7 mouse cellular contexts compared by ENCODE assay signal in genomic region chr9:107769445-107770000, GRCm38 (mm10). TPM values are rescaled to one million over a fixed set of nuclear protein-coding genes. Genes with fewer than 3 reads are reported as not detected.
DNase-seq lines count a peak whose midpoint lies in the region; ATAC-seq and TF ChIP-seq lines count a peak whose summit lies in the region.

No protein-coding gene starts in this region.

- no peak for TF ChIP-seq CTCF in testis, adult 2 months (IDR thresholded peaks at IDR 0.05; ENCODE audit: control insufficient read depth, insufficient read depth, insufficient replicate concordance, low read depth, low read length)
- TF ChIP-seq CTCF in embryonic fibroblast, embryonic 13.5 days (IDR thresholded peaks at IDR 0.05; ENCODE audit: borderline replicate concordance, insufficient read depth, low read length): no peak

- DNase-seq in testis, postnatal 14 days (ENCODE audit: low spot score): no peak
- no peak for DNase-seq in limb, embryonic 14.5 days (ENCODE audit: low spot score)
- no peak for DNase-seq in frontal cortex, postnatal 14 days (ENCODE audit: low spot score in 2 of 2)
- no peak for DNase-seq in left cerebral cortex, postnatal 10 days (ENCODE audit: extremely low spot score in 1 of 2, low spot score in 2 of 2)

- peaks cover 10% of the 10 kb centered on the region for H3K36me3 ChIP-seq in testis, adult 2 months (ENCODE audit: control insufficient read depth, insufficient read depth, low read length)
- peaks cover 63% of the 10 kb centered on the region for H3K36me3 ChIP-seq in limb, embryonic 14.5 days (ENCODE audit: control insufficient read depth, insufficient read depth, low read length)

- H3K9ac ChIP-seq in limb, embryonic 14.5 days (ENCODE audit: low read depth, low read length, severe bottlenecking): peak overlapping the region; percentile 100

- peak overlapping the region; percentile 62 for H3K4me3 ChIP-seq in testis, adult 2 months (ENCODE audit: control insufficient read depth, low read depth, low read length)
- peak overlapping the region; percentile 88 for H3K4me3 ChIP-seq in embryonic fibroblast, embryonic 13.5 days (ENCODE audit: insufficient read depth, low read length)
- H3K4me3 ChIP-seq in limb, embryonic 14.5 days (replicated peaks; ENCODE audit: low read length): peak overlapping the region; percentile 85

- H3K27me3 ChIP-seq in testis, adult 2 months (ENCODE audit: control insufficient read depth, insufficient read depth, low read length): no peaks in the 10 kb centered on the region
- no peaks in the 10 kb centered on the region for H3K27me3 ChIP-seq in limb, embryonic 14.5 days (ENCODE audit: control insufficient read depth, insufficient read depth, low read length)

- ATAC-seq in limb, embryonic 14.5 days (ENCODE audit: low FRiP score, low read depth): no peak
- ATAC-seq in frontal cortex, adult (ENCODE audit: low TSS enrichment): no peak

- H3K27ac ChIP-seq in testis, adult 2 months (ENCODE audit: control insufficient read depth, insufficient read depth, low read depth, low read length): 0 out of 2 replicates have a peak overlapping the region, but pooled peaks have one; percentile 8
- no peak overlapping the region for H3K27ac ChIP-seq in embryonic fibroblast, embryonic 13.5 days (ENCODE audit: insufficient read depth, low read length)
- H3K27ac ChIP-seq in limb, embryonic 14.5 days (replicated peaks; ENCODE audit: low read depth, low read length): no peak overlapping the region

- H3K9me3 ChIP-seq in limb, embryonic 14.5 days (ENCODE audit: control insufficient read depth, low read length): no peaks in the 10 kb centered on the region

- no peak for TF ChIP-seq POLR2A in testis, adult 2 months (IDR thresholded peaks at IDR 0.05; ENCODE audit: control insufficient read depth, low read depth, low read length)
- TF ChIP-seq POLR2A in embryonic fibroblast, embryonic 13.5 days (IDR thresholded peaks at IDR 0.05; ENCODE audit: low read depth, low read length): no peak
- TF ChIP-seq POLR2A in limb, embryonic 14.5 days (IDR thresholded peaks at IDR 0.05; ENCODE audit: borderline replicate concordance, extremely low read depth, insufficient read depth, insufficient read length): no peak

- intact Hi-C loops in left cerebral cortex, postnatal 10 days (cut with DNase I): no loop called here

- peak overlapping the region; percentile 60 for H3K4me2 ChIP-seq in limb, embryonic 14.5 days (replicated peaks; ENCODE audit: low read depth, low read length, severe bottlenecking)

- 26% methylated on average over 4 of the region's 4 CpGs for WGBS in limb, embryonic 14.5 days

- H3K4me1 ChIP-seq in testis, adult 2 months (ENCODE audit: control insufficient read depth, insufficient read depth, low read length): no peaks in the 10 kb centered on the region; the same call in 1 of the 2 replicates
- H3K4me1 ChIP-seq in embryonic fibroblast, embryonic 13.5 days (ENCODE audit: control insufficient read depth, insufficient read depth, low read length): peaks cover 6% of the 10 kb centered on the region
- peaks cover 8% of the 10 kb centered on the region; the same call in 1 of the 2 replicates for H3K4me1 ChIP-seq in limb, embryonic 14.5 days (ENCODE audit: control insufficient read depth, insufficient read depth, low read length)

RNA-seq across cellular contexts. Expression of gene Rbm5, which starts 1.3 kb away (rescaled TPM):
- 52.0 and 57.8 TPM in 2 replicates for polyA plus RNA-seq in testis, adult 2 months (2012; rRNA removed)
- polyA plus RNA-seq in embryonic fibroblast, embryonic 13.5 days (2011; ENCODE audit: insufficient read length, low read depth, missing spikeins): 199 and 248 TPM in 2 replicates
- polyA plus RNA-seq in limb, embryonic 14.5 days (2012; rRNA removed): 185 and 196 TPM in 2 replicates
- 163 and 181 TPM in 2 replicates for polyA plus RNA-seq in limb, embryonic 14.5 days (2014; fragmentation: Nextera tagmentation; extraction: Ambion mirVana)
- 100 to 1,000 TPM; 157 TPM for total RNA-seq in left cerebral cortex, postnatal 10 days (2021)

RNA-seq across cellular contexts. Expression of gene Sema3f, which starts 59.2 kb away (rescaled TPM):
- 9.9 and 12.0 TPM in 2 replicates for polyA plus RNA-seq in testis, adult 2 months (2012; rRNA removed)
- polyA plus RNA-seq in embryonic fibroblast, embryonic 13.5 days (2011; ENCODE audit: insufficient read length, low read depth, missing spikeins): 68.0 and 88.1 TPM in 2 replicates
- polyA plus RNA-seq in limb, embryonic 14.5 days (2012; rRNA removed): 228 and 332 TPM in 2 replicates
- polyA plus RNA-seq in limb, embryonic 14.5 days (2014; fragmentation: Nextera tagmentation; extraction: Ambion mirVana): 48.8 and 55.6 TPM in 2 replicates
- 10 to 100 TPM; 14.3 to 19.2 TPM for total RNA-seq in left cerebral cortex, postnatal 10 days (2021)
